Mouse (Mus musculus): ENCODE measurements around the gene Lypd6. TPM values are rescaled to one million over a fixed set of nuclear protein-coding genes. Genes with fewer than 3 reads are reported as not detected.

Lypd6 gene
- polyA plus RNA-seq, 1 experiment from 2014 or later: 8.8 TPM

Other genes starting within 250 kb of the Lypd6 start
- 160 and 172 TPM in 2 replicates for gene Mmadhc, start 230.4 kb downstream of the Lypd6 start, polyA plus RNA-seq (2014; fragmentation: Nextera tagmentation; extraction: Ambion mirVana)